Mouse (Mus musculus) cerebellum, adult 2 months (tissue): Measurements from ENCODE around the gene Zfp1.

Experiments
- CTCF ChIP-seq: fragments of 200-500 bp; IDR thresholded peaks from 2 replicates; pipeline ENCODE4 v1.5.1; 2011; ENCODE audit warnings: low read depth, mild to moderate bottlenecking, control low read depth, low read length, moderate library complexity, borderline replicate concordance; ENCODE audit not compliant: insufficient read depth
- POLR2A ChIP-seq: fragments of 200-500 bp; IDR thresholded peaks from 2 replicates; pipeline ENCODE4 v1.6.1; 2011; ENCODE audit warnings: low read length, control low read depth, borderline replicate concordance; ENCODE audit not compliant: insufficient read depth

GRCm38 (mm10) chr8:111718937-111719336, 75.7 kb downstream of the Zfp1 start:
- TF ChIP-seq POLR2A, result no peak
- TF ChIP-seq CTCF, result no peak
